Mouse (Mus musculus) ZHBTc4 (cell line): ENCODE measurements around the gene Stxbp2.

ENCODE experiments used
- DNase-seq: peaks from one replicate; pipeline ENCODE4 v3.0.0-alpha.2; 2011; ENCODE audit warnings: low read depth, low spot score

Stxbp2 gene

DNA sequence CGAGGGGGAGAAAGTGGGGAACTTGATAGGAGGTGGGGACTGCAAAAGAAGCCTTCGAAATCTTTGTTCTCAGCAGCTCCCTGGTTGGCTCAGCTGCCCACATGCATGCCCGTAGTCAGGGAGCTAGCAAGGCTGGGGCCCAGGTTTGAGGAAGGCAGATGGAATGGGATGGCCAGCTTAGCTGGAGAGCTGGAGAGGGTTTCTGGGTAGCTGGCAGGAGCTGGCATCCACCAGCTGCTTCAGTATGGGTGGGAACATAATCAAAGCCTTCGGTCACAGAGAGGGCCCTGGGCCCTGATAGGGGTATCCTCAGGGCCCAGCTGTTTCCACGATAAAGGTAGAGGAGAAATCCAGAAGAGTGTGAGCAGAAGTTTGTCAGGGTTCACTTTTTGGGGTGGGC is 51.7 kb downstream of the Stxbp2 start:
- no peak for DNase-seq

DNA sequence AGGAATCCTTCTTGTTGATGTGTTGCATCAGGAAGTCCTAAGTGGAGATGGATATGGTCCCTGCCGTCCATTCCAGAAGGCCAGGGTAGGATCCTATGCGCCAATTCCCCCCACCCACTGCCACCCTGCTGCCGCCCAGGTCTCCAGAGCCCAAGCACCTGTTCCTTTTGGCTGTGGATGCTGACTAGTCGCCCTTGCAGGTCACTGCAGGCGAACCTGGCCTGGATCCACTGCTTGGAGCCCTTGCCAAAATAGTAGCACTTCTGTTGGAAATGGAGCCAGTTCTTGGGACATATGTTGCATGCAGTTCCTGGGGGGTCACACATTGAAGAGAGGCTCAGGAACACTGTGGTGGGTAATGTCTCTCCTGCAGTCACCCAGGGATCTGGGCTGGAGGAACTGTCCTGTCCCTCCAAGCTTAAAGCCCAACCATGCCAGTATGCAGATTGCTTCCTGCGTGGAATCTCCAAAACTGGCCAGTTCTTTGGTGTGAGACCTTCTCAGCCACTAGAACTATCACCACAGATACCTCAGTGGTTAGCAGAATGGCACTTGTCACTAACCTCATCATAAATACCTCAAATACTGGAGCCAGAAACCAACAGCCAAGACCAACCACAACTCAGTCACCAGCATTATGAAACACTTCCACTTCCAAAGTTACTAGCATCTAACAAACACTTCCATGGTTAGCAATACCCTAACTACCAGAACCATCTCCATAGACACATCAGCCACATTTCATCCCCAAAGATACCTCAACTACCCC is 52.8 kb downstream of the Stxbp2 start:
- DNase-seq, result no peak

DNA sequence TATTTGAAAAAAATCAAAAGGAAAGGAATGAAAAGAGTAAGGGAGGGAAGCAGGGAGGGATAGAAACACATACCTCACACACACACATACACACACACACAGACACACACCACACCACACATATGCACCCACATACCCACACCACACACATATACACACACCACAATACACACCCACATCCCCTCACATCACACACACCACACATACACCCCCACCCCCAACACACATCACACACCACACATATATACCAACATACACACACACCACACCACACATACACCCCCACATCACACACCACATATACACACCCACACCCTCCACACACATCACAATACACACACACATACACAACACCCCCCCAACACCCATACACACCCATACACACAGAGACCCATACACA is 53.8 kb downstream of the Stxbp2 start:
- DNase-seq, result no peak

DNA sequence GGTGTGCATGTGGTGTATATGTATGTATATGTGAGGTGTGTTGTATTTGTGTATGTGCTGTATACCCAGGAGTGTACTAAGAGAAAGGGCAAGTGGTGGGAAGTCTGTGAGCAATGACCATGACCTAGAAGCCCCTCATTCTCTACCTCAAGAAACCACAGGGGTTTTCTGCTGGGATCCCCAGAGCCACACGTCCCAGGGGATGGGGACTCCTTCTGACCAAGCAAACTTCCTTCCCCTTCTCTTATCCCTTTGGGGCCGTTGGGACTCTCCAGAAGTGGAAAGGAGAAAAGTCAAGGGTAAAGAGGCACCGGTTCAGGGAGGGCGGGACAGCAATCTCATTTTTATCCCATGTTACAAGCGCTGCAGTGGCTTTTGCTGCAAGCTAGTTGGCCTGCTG is 54.7 kb downstream of the Stxbp2 start:
- no peak for DNase-seq

DNA sequence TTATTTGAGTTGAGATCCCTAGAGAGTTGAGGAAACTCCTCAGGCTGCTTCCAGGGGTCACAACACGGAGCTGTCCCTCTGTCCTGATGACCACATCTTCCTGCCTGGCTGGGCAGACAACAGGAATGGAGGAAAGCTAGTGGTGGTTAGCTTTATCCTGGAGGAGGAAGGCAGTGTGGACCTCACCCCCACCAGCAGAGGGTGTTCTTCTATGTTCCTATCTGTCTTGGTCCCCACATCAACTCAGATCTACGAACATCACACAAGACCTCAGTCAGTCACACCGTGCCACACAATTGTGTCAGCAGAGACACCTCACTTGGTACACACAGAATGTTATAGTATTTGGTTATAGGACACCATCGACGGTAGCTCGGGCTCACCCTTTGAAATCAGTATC is 56.8 kb downstream of the Stxbp2 start:
- no peak for DNase-seq

DNA sequence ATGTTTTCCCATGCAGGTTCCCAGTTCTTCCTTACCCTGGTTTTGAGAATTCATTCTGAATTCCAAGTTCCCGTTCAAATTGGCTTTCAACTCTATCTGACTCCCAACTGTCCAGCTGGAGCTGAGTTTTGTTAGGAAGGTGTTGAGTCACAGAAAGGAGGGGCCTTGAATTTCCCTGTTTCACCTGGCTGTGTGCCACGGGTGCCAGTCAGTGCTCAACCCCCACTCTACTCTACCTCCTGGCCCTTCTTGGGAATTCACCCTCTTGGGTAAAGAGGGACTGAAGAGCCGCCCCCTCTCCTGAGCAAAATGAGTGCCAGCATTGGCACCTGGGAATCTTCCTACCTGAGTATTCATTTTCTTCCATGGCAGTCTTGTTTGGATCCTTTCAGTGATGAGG is 60.0 kb downstream of the Stxbp2 start:
- DNase-seq, result no peak
